Mouse (Mus musculus) cerebellum, postnatal 25 days (tissue): Measurements from ENCODE around the gene Eprs.
"Not testable (repeated sequence)": the region's sequence is repeated elsewhere in the genome, so short reads cannot be mapped to it uniquely, and the experiment has no call there.

Experiments
- DNase-seq, 2 experiments: peaks; one replicate each; pipeline ENCODE4 v3.0.0; 2021; ENCODE audit warnings: mixed read lengths in 2 of 2

Eprs gene

GRCm38 (mm10) chr1:185362677-185363520 lies at the start of gene Eprs:
Gene Eprs (plus strand): TSS chr1:185363044.
- DNase-seq: peak; percentile 99 to 100

GRCm38 (mm10) chr1:185314546-185314945 lies 48.3 kb upstream of the Eprs start:
- no peak for DNase-seq

- no peak for DNase-seq
These were observed 46.8 kb upstream of the Eprs start for GRCm38 (mm10) chr1:185315846-185316568.

- not testable (repeated sequence) for DNase-seq
These were observed 35.0 kb upstream of the Eprs start for GRCm38 (mm10) chr1:185327754-185328345.

GRCm38 (mm10) chr1:185328721-185329610 lies 33.9 kb upstream of the Eprs start, which contains the start of gene Iars2:
Gene Iars2 (minus strand): TSS chr1:185329396.
- peak; percentile 95 for DNase-seq

- no peak for DNase-seq
These were observed 33.0 kb upstream of the Eprs start for GRCm38 (mm10) chr1:185329851-185330250.

- no peak for DNase-seq
These were observed 31.5 kb upstream of the Eprs start for GRCm38 (mm10) chr1:185331364-185331763.

GRCm38 (mm10) chr1:185331983-185332430 lies 30.8 kb upstream of the Eprs start, which contains the start of gene Bpnt1:
Gene Bpnt1 (plus strand): TSS chr1:185332149.
- DNase-seq: peak; percentile 92 to 94

GRCm38 (mm10) chr1:185333651-185334050 lies 29.2 kb upstream of the Eprs start:
- no peak for DNase-seq

- peak in 1 of 2 experiments; percentile 59 for DNase-seq
These were observed 28.7 kb upstream of the Eprs start for GRCm38 (mm10) chr1:185334136-185334535.

GRCm38 (mm10) chr1:185335231-185335765 lies 27.5 kb upstream of the Eprs start:
- no peak for DNase-seq

GRCm38 (mm10) chr1:185336535-185336934 lies 26.3 kb upstream of the Eprs start:
- DNase-seq: no peak

GRCm38 (mm10) chr1:185342441-185342840 lies 20.4 kb upstream of the Eprs start:
- DNase-seq: peak; percentile 40 to 62

- DNase-seq: no peak
These were observed 19.4 kb upstream of the Eprs start for GRCm38 (mm10) chr1:185343422-185343821.

GRCm38 (mm10) chr1:185346188-185346587 lies 16.7 kb upstream of the Eprs start:
- no peak for DNase-seq

GRCm38 (mm10) chr1:185349741-185350140 lies 13.1 kb upstream of the Eprs start:
- DNase-seq: no peak

- DNase-seq: no peak
These were observed 12.2 kb upstream of the Eprs start for GRCm38 (mm10) chr1:185350611-185351010.

GRCm38 (mm10) chr1:185352151-185352550 lies 10.7 kb upstream of the Eprs start:
- no peak for DNase-seq

GRCm38 (mm10) chr1:185353351-185353750 lies 9.5 kb upstream of the Eprs start:
- DNase-seq: no peak

- DNase-seq: no peak
These were observed 8.1 kb upstream of the Eprs start for GRCm38 (mm10) chr1:185354731-185355130.

GRCm38 (mm10) chr1:185356246-185356645 lies 6.6 kb upstream of the Eprs start:
- no peak for DNase-seq

GRCm38 (mm10) chr1:185358211-185358610 lies 4.6 kb upstream of the Eprs start:
- DNase-seq: no peak
